9 mouse cellular contexts compared by ENCODE assay signal in genomic region chr15:100022923-100023322, GRCm38 (mm10). TPM values are rescaled to one million over a fixed set of nuclear protein-coding genes. Genes with fewer than 3 reads are reported as not detected.
DNase-seq lines count a peak whose midpoint lies in the region; ATAC-seq and TF ChIP-seq lines count a peak whose summit lies in the region.
"Had no signal": no experiment of that assay in that cellular context is flagged by ENCODE, and none has a peak within 500 bp of the region (broad histone marks: within the 10 kb centered on the region; RNA-seq: fewer than 3 reads in every experiment).

No protein-coding gene starts in this region.

- ATAC-seq in forebrain, embryonic 14.5 days: no peak
- ATAC-seq in forebrain, embryonic 11.5 days (replicated peaks; ENCODE audit: low FRiP score): no peak
- ATAC-seq in midbrain, postnatal 0 days (ENCODE audit: low FRiP score): no peak
- ATAC-seq in midbrain, embryonic 16.5 days: no peak
- ATAC-seq in lung, embryonic 14.5 days (ENCODE audit: insufficient read depth): peak; percentile 60; the same call in 1 of the 2 replicates

- no peaks in the 10 kb centered on the region for H3K27me3 ChIP-seq in forebrain, embryonic 14.5 days (replicated peaks; ENCODE audit: control insufficient read depth, insufficient read depth, low read length)
- no peaks in the 10 kb centered on the region for H3K27me3 ChIP-seq in forebrain, embryonic 11.5 days (ENCODE audit: control insufficient read depth, insufficient read depth, low read length)
- no peaks in the 10 kb centered on the region for H3K27me3 ChIP-seq in midbrain, postnatal 0 days (ENCODE audit: insufficient read depth, low read length)
- no peaks in the 10 kb centered on the region for H3K27me3 ChIP-seq in midbrain, embryonic 16.5 days (ENCODE audit: control insufficient read depth, insufficient read depth, low read depth, low read length)
- no peaks in the 10 kb centered on the region for H3K27me3 ChIP-seq in lung, embryonic 14.5 days (ENCODE audit: insufficient read depth, low read length)
- H3K27me3 ChIP-seq: heart, embryonic 15.5 days had no signal

- H3K4me1 ChIP-seq in forebrain, embryonic 14.5 days (ENCODE audit: control insufficient read depth, insufficient read depth, low read length): no peaks in the 10 kb centered on the region
- H3K4me1 ChIP-seq in forebrain, embryonic 11.5 days (replicated peaks; ENCODE audit: control insufficient read depth, insufficient read depth, low read length): no peaks in the 10 kb centered on the region
- H3K4me1 ChIP-seq in midbrain, postnatal 0 days (ENCODE audit: insufficient read depth, low read length): no peaks in the 10 kb centered on the region
- no peaks in the 10 kb centered on the region for H3K4me1 ChIP-seq in midbrain, embryonic 16.5 days (ENCODE audit: control insufficient read depth, insufficient read depth, low read length)
- H3K4me1 ChIP-seq in lung, embryonic 14.5 days (ENCODE audit: insufficient read depth): no peaks in the 10 kb centered on the region

- WGBS in forebrain, embryonic 14.5 days: 31% methylated on average over 5 of the region's 5 CpGs
- WGBS in forebrain, embryonic 11.5 days: 35% methylated on average over 5 of the region's 5 CpGs
- 20% methylated on average over 5 of the region's 5 CpGs for WGBS in midbrain, postnatal 0 days
- WGBS in midbrain, embryonic 16.5 days: 20% methylated on average over 5 of the region's 5 CpGs
- 8% methylated on average over 5 of the region's 5 CpGs for WGBS in lung, embryonic 14.5 days

- H3K4me3 ChIP-seq in forebrain, embryonic 14.5 days (ENCODE audit: low read depth, low read length): no peak overlapping the region
- no peak overlapping the region for H3K4me3 ChIP-seq in forebrain, embryonic 11.5 days (ENCODE audit: low read depth, low read length)
- no peak overlapping the region for H3K4me3 ChIP-seq in midbrain, postnatal 0 days (ENCODE audit: low read depth, low read length)
- H3K4me3 ChIP-seq in midbrain, embryonic 16.5 days (ENCODE audit: low read depth, low read length): no peak overlapping the region
- H3K4me3 ChIP-seq in lung, embryonic 14.5 days (ENCODE audit: low read depth, low read length): no peak overlapping the region
- H3K4me3 ChIP-seq: heart, embryonic 15.5 days had no signal

- H3K36me3 ChIP-seq in forebrain, embryonic 14.5 days (ENCODE audit: control insufficient read depth, insufficient read depth, low read length): no peaks in the 10 kb centered on the region
- no peaks in the 10 kb centered on the region for H3K36me3 ChIP-seq in forebrain, embryonic 11.5 days (ENCODE audit: control insufficient read depth, insufficient read depth, low read length)
- no peaks in the 10 kb centered on the region for H3K36me3 ChIP-seq in midbrain, postnatal 0 days (ENCODE audit: insufficient read depth, low read length)
- no peaks in the 10 kb centered on the region for H3K36me3 ChIP-seq in midbrain, embryonic 16.5 days (ENCODE audit: control insufficient read depth, insufficient read depth, low read length)
- H3K36me3 ChIP-seq in lung, embryonic 14.5 days (ENCODE audit: insufficient read depth): no peaks in the 10 kb centered on the region
- H3K36me3 ChIP-seq: heart, embryonic 15.5 days had no signal

- H3K9me3 ChIP-seq in forebrain, embryonic 14.5 days (replicated peaks; ENCODE audit: control insufficient read depth, low read length): no peaks in the 10 kb centered on the region
- H3K9me3 ChIP-seq in forebrain, embryonic 11.5 days (ENCODE audit: control insufficient read depth, low read length): no peaks in the 10 kb centered on the region
- H3K9me3 ChIP-seq in midbrain, postnatal 0 days (ENCODE audit: low read length): no peaks in the 10 kb centered on the region
- no peaks in the 10 kb centered on the region for H3K9me3 ChIP-seq in midbrain, embryonic 16.5 days (replicated peaks; ENCODE audit: control insufficient read depth, low read length, poor library complexity, severe bottlenecking)
- no peaks in the 10 kb centered on the region for H3K9me3 ChIP-seq in lung, embryonic 14.5 days (ENCODE audit: low read depth, low read length)
- H3K9me3 ChIP-seq: heart, embryonic 15.5 days had no signal

- no peak overlapping the region for H3K27ac ChIP-seq in forebrain, embryonic 14.5 days (ENCODE audit: low read depth, low read length)
- H3K27ac ChIP-seq in forebrain, embryonic 11.5 days (ENCODE audit: low read depth, low read length): no peak overlapping the region
- no peak overlapping the region for H3K27ac ChIP-seq in midbrain, postnatal 0 days (ENCODE audit: low read depth, low read length)
- no peak overlapping the region for H3K27ac ChIP-seq in midbrain, embryonic 16.5 days (ENCODE audit: low read length)
- no peak overlapping the region for H3K27ac ChIP-seq in lung, embryonic 14.5 days (ENCODE audit: low read depth)
- H3K27ac ChIP-seq: heart, embryonic 15.5 days had no signal

- peak; percentile 75 for DNase-seq in forebrain, embryonic 14.5 days (ENCODE audit: low spot score)
- DNase-seq in forebrain, embryonic 11.5 days (ENCODE audit: low spot score): no peak
- DNase-seq in midbrain, postnatal 0 days (ENCODE audit: low spot score): peak; percentile 67
- peak; percentile 71 for DNase-seq in brain, embryonic 14.5 days (ENCODE audit: low read depth)
- DNase-seq in heart, postnatal 10 days: peak; percentile 58 to 76
- peak; percentile 87 for DNase-seq in lung, embryonic 14.5 days
- peak; percentile 47 for DNase-seq in thymus, postnatal 25 days

- intact Hi-C loops in heart, postnatal 10 days (cut with DNase I): loop anchor here (5.0 to 10.0 kb wide), 4 partner anchors 164 to 434 kb away; no protein-coding TSS in a partner anchor

- peak; percentile 85 for TF ChIP-seq CTCF in midbrain, postnatal 0 days (IDR thresholded peaks at IDR 0.05)
- TF ChIP-seq CTCF in brain, embryonic 14.5 days (IDR thresholded peaks at IDR 0.05; ENCODE audit: borderline replicate concordance, extremely low read depth, insufficient read depth, insufficient read length): peak; percentile 60; the same call in 1 of the 2 replicates
- TF ChIP-seq CTCF in lung, embryonic 14.5 days (IDR thresholded peaks at IDR 0.05; ENCODE audit: low read depth): peak; percentile 72

- H3K4me2 ChIP-seq in forebrain, embryonic 14.5 days (ENCODE audit: low read length): no peak overlapping the region
- no peak overlapping the region for H3K4me2 ChIP-seq in forebrain, embryonic 11.5 days (ENCODE audit: low read depth, low read length, severe bottlenecking)
- no peak overlapping the region for H3K4me2 ChIP-seq in midbrain, postnatal 0 days (ENCODE audit: low read depth, low read length, poor library complexity, severe bottlenecking)
- H3K4me2 ChIP-seq in midbrain, embryonic 16.5 days (ENCODE audit: low read length): no peak overlapping the region
- H3K4me2 ChIP-seq in lung, embryonic 14.5 days: no peak overlapping the region
- H3K4me2 ChIP-seq: heart, embryonic 15.5 days had no signal

- H3K9ac ChIP-seq in forebrain, embryonic 14.5 days (ENCODE audit: low read length): no peak overlapping the region
- H3K9ac ChIP-seq in forebrain, embryonic 11.5 days (ENCODE audit: low read length): no peak overlapping the region
- no peak overlapping the region for H3K9ac ChIP-seq in midbrain, postnatal 0 days (replicated peaks; ENCODE audit: low read length, poor library complexity, severe bottlenecking)
- H3K9ac ChIP-seq in midbrain, embryonic 16.5 days (ENCODE audit: low read depth, low read length): no peak overlapping the region
- no peak overlapping the region for H3K9ac ChIP-seq in lung, embryonic 14.5 days
- H3K9ac ChIP-seq: heart, embryonic 15.5 days had no signal

- TF ChIP-seq POLR2A in brain, embryonic 14.5 days (IDR thresholded peaks at IDR 0.05; ENCODE audit: borderline replicate concordance, extremely low read depth, insufficient read depth, insufficient read length, poor library complexity, severe bottlenecking): no peak

RNA-seq across cellular contexts. Expression of gene Dip2b, which starts 15.5 kb away (rescaled TPM):
- polyA plus RNA-seq in forebrain, embryonic 14.5 days (2014; fragmentation: Nextera tagmentation; extraction: Ambion mirVana): 16.3 and 21.3 TPM in 2 replicates
- 27.9 and 28.3 TPM in 2 replicates for polyA plus RNA-seq in forebrain, embryonic 11.5 days (2014; fragmentation: Nextera tagmentation; extraction: Ambion mirVana)
- 44.1 and 44.8 TPM in 2 replicates for total RNA-seq in midbrain, postnatal 0 days (2014; rRNA removed)
- polyA plus RNA-seq in midbrain, postnatal 0 days (2015; fragmentation: Nextera tagmentation; extraction: Ambion mirVana): 8.0 and 10.5 TPM in 2 replicates
- 16.5 and 18.3 TPM in 2 replicates for polyA plus RNA-seq in midbrain, embryonic 16.5 days (2015; fragmentation: Nextera tagmentation; extraction: Ambion mirVana)
- 25.5 and 33.7 TPM in 2 replicates for polyA plus RNA-seq in brain, embryonic 14.5 days (2012; rRNA removed)
- 10 to 100 TPM; 32.3 to 34.3 TPM for total RNA-seq in heart, postnatal 10 days (2021)
- polyA plus RNA-seq in lung, embryonic 14.5 days (2014; fragmentation: Nextera tagmentation; extraction: Ambion mirVana): 16.4 and 18.1 TPM in 2 replicates

RNA-seq across cellular contexts. Expression of gene Larp4, which starts 53.1 kb away (rescaled TPM):
- 29.0 and 32.6 TPM in 2 replicates for polyA plus RNA-seq in forebrain, embryonic 14.5 days (2014; fragmentation: Nextera tagmentation; extraction: Ambion mirVana)
- 37.4 and 42.8 TPM in 2 replicates for polyA plus RNA-seq in forebrain, embryonic 11.5 days (2014; fragmentation: Nextera tagmentation; extraction: Ambion mirVana)
- 52.2 and 73.5 TPM in 2 replicates for total RNA-seq in midbrain, postnatal 0 days (2014; rRNA removed)
- 17.2 and 19.6 TPM in 2 replicates for polyA plus RNA-seq in midbrain, postnatal 0 days (2015; fragmentation: Nextera tagmentation; extraction: Ambion mirVana)
- 22.0 and 22.3 TPM in 2 replicates for polyA plus RNA-seq in midbrain, embryonic 16.5 days (2015; fragmentation: Nextera tagmentation; extraction: Ambion mirVana)
- polyA plus RNA-seq in brain, embryonic 14.5 days (2012; rRNA removed): 31.1 and 31.5 TPM in 2 replicates
- 10 to 100 TPM; 76.5 to 78.2 TPM for total RNA-seq in heart, postnatal 10 days (2021)
- 39.3 and 41.0 TPM in 2 replicates for polyA plus RNA-seq in lung, embryonic 14.5 days (2014; fragmentation: Nextera tagmentation; extraction: Ambion mirVana)

RNA-seq across cellular contexts. Expression of gene Fam186a, which starts 56.1 kb away (rescaled TPM):
- polyA plus RNA-seq in forebrain, embryonic 14.5 days (2014; fragmentation: Nextera tagmentation; extraction: Ambion mirVana): not detected in 2 replicates
- not detected in 2 replicates for polyA plus RNA-seq in forebrain, embryonic 11.5 days (2014; fragmentation: Nextera tagmentation; extraction: Ambion mirVana)
- total RNA-seq in midbrain, postnatal 0 days (2014; rRNA removed): not detected in 2 replicates
- not detected in 2 replicates for polyA plus RNA-seq in midbrain, postnatal 0 days (2015; fragmentation: Nextera tagmentation; extraction: Ambion mirVana)
- polyA plus RNA-seq in midbrain, embryonic 16.5 days (2015; fragmentation: Nextera tagmentation; extraction: Ambion mirVana): 0.02 TPM in 1 of 2 replicates, not detected in the other
- polyA plus RNA-seq in brain, embryonic 14.5 days (2012; rRNA removed): 0.01 and 0.03 TPM in 2 replicates
- total RNA-seq in heart, postnatal 10 days (2021): not detected
- 0.04 TPM in 1 of 2 replicates, not detected in the other for polyA plus RNA-seq in lung, embryonic 14.5 days (2014; fragmentation: Nextera tagmentation; extraction: Ambion mirVana)
- polyA plus RNA-seq: heart, embryonic 15.5 days had no signal
